Mouse (Mus musculus) embryonic facial prominence, embryonic 12.5 days (tissue): ENCODE data around the gene Cep164. TPM values are rescaled to one million over a fixed set of nuclear protein-coding genes. Genes with fewer than 3 reads are reported as not detected.

Experiments used
- ATAC-seq: fragments of 200-750 bp; cut with Nextera tagmentation; 2 replicates; pipeline ENCODE4 v1.8.0; 2017; ENCODE audit not compliant: insufficient number of reproducible peaks, insufficient read depth, low FRiP score, low TSS enrichment
- H3K27ac ChIP-seq: fragments of 300-500 bp; sonication (generic); 2 replicates; pipeline ENCODE4 v1.5.1; 2016; ENCODE audit warnings: mild to moderate bottlenecking
- H3K27me3 ChIP-seq: fragments of 300-500 bp; sonication (generic); 2 replicates; pipeline ENCODE4 v1.6.1; 2016; ENCODE audit warnings: mild to moderate bottlenecking, moderate library complexity
- H3K36me3 ChIP-seq: fragments of 300-500 bp; sonication (generic); 2 replicates; pipeline ENCODE4 v1.6.1; 2016; ENCODE audit warnings: mild to moderate bottlenecking
- H3K4me1 ChIP-seq: fragments of 300-500 bp; sonication (generic); 2 replicates; pipeline ENCODE4 v1.6.1; 2016
- H3K4me2 ChIP-seq: fragments of 300-500 bp; sonication (generic); replicated peaks from 2 replicates; pipeline ENCODE4 v1.6.1; 2016; ENCODE audit warnings: mild to moderate bottlenecking, moderate library complexity
- H3K4me3 ChIP-seq: fragments of 300-500 bp; sonication (generic); 2 replicates; pipeline ENCODE4 v1.5.1; 2016; ENCODE audit warnings: mild to moderate bottlenecking
- H3K9ac ChIP-seq: fragments of 300-500 bp; sonication (generic); 2 replicates; pipeline ENCODE4 v1.6.1; 2016; ENCODE audit warnings: mild to moderate bottlenecking, moderate library complexity
- H3K9me3 ChIP-seq: fragments of 300-500 bp; sonication (generic); 2 replicates; pipeline ENCODE4 v1.6.1; 2016; ENCODE audit warnings: mild to moderate bottlenecking, moderate library complexity
- WGBS: fragments of 180-500 bp; shearing (Covaris S2); methylation state at CpG from one replicate; pipeline ENCODE4 v1.1.7; 2016; 5-methylcytosine and 5-hydroxymethylcytosine counted together
- polyA plus RNA-seq: library from polyadenylated mRNA; unstranded; fragments of >200 nt; fragmentation: Nextera tagmentation; extraction: Ambion mirVana; gene quantifications from 2 replicates; pipeline ENCODE4 v1.2.1, GENCODE M21; 2016

Cep164 gene
- 21.2 and 22.8 TPM in 2 replicates for polyA plus RNA-seq

DNA sequence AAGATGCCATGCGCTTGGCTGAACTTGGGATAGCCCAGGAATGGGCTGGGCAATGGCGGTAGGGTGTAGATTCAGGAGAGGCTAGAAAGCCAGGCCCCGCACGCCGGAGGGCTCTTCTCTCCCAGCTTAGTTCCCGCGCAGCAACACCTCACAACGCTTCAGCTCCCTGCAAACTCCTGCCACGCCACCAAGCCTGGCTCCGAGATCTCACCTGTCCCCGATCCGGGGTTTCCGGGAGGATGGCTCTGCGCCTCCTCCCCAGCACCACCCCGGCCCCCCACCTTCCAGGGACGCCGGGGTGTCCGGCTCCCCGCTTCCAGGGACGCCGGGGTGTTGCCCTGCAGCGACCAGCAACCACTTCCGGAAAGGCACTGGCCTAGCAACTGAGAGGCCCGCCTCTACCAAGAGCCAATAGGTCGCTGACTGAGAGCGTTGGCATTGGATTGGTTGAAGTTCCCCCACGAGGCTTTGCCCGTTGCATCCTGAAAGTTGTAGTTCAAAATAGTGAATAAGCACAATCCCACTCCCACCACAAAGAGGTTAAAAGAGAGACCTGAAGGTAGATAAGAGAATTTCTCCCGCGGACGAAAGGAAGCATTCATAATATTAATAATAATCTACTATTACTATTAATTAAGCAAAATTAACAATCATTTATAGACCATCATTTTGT lies at the start of gene Cep164:
TSS of gene Cep164 (minus strand) at position 401 of the 673 bp plus-strand sequence.
- peak within 1 kb of the TSS; percentile 74 for H3K9ac ChIP-seq
- peak; percentile 93 for ATAC-seq
- H3K27me3 ChIP-seq, result no peaks in the 10 kb centered on the region
- H3K36me3 ChIP-seq, result no peaks in the 10 kb centered on the region; the same call in 1 of the 2 replicates
- under 1% methylated on average over 31 of the region's 31 CpGs for WGBS
- peaks cover 8% of the 10 kb centered on the region for H3K4me1 ChIP-seq
- H3K4me2 ChIP-seq, result peak within 1 kb of the TSS; percentile 92
- peak within 1 kb of the TSS; percentile 78 for H3K4me3 ChIP-seq
- no peaks in the 10 kb centered on the region for H3K9me3 ChIP-seq
- peak within 1 kb of the TSS; percentile 75 for H3K27ac ChIP-seq

DNA sequence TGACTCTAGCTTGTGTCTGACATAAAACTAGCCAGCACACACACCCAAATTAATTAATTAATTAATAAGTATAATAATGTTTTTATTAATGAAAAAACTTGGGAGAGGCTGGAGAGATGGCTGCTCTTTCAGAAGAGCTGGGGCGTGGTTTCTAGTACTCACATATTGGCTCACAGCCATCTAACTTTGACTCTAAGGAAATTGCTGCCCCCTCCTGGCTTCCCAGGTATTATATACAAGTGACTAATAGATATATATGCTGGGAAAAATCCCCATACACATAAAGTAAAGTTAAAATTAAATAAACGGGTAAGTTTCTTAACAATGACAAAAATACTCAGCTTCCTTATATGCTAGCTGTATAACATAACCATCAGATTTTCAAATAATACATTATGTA lies 49.4 kb upstream of the Cep164 start:
- H3K9ac ChIP-seq, result no peak overlapping the region
- H3K27ac ChIP-seq, result no peak overlapping the region
- no peaks in the 10 kb centered on the region for H3K27me3 ChIP-seq
- no peak overlapping the region for H3K4me3 ChIP-seq
- no peak for ATAC-seq
- H3K9me3 ChIP-seq, result no peaks in the 10 kb centered on the region
- peaks cover 50% of the 10 kb centered on the region for H3K36me3 ChIP-seq
- 84% methylated on average over 2 of the region's 2 CpGs for WGBS
- no peak overlapping the region for H3K4me2 ChIP-seq
- no peaks in the 10 kb centered on the region for H3K4me1 ChIP-seq

DNA sequence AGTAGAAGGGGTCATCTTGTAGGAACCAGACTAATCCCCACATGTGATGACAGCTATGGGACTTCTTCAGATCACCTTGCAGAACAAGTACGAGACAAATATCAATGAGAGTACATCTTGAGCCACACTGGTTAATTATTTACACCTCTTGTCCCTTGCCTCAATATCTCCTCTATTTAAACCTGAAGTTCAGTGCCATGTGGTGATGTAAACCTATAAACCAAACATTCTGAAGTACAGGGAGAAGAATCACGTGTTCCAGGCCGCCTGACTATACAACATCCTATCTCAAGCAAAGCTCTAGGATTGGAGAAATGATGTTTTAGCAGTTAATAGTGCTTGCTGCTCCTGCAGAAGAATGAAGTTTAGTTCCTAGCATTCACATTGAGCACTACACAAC lies 41.8 kb upstream of the Cep164 start:
- WGBS, result 95% methylated on average over 3 of the region's 3 CpGs

DNA sequence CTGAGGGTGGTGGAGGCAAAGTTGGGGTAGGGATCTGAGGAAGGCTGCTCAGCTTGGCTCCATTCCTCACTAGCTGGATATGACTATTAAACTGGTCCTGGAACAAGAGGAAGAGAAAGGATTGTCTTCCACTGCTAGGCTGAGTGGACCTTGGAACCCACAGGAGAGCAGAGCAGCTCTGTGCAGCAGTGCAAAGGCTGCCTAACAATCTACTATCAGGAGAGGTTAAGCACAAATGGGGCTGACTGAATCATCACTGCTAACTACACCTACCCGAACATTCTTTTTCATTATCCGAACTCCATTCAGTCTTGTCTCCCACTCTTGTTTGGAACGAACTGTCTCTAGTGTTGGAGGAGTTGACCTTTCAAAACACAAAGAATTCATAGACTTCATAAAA lies 40.7 kb upstream of the Cep164 start:
- no peak for ATAC-seq
- peaks cover 85% of the 10 kb centered on the region for H3K36me3 ChIP-seq
- H3K27me3 ChIP-seq, result no peaks in the 10 kb centered on the region

More for the DNA sequence above, 41.8 kb upstream of the Cep164 start:
- no peak for ATAC-seq
- H3K9me3 ChIP-seq, result no peaks in the 10 kb centered on the region
- H3K36me3 ChIP-seq, result peaks cover 79% of the 10 kb centered on the region
- no peak overlapping the region for H3K27ac ChIP-seq
- no peaks in the 10 kb centered on the region for H3K4me1 ChIP-seq
- H3K4me2 ChIP-seq, result no peak overlapping the region
- H3K9ac ChIP-seq, result no peak overlapping the region
- no peak overlapping the region for H3K4me3 ChIP-seq
- H3K27me3 ChIP-seq, result no peaks in the 10 kb centered on the region

DNA sequence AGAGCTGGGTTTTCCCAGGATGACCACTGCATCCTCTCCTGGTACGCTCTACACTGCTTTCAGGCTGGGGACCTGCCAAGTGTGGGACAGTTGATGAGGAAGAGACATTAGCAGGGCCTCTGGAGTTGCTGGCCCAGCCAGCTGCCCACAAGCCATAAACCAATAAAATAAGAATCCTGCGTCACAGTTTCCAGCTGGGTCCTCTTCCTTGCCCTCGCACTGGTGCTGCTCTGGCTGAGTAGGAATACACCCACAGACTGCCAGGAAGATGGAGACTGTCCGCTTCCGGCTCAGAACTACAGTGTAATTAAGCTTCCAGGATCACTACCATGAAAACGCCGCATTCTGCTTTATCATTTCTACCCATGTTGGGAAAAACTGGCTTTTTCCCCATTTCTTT lies 33.3 kb upstream of the Cep164 start:
- H3K4me3 ChIP-seq, result no peak overlapping the region
- no peak overlapping the region for H3K4me2 ChIP-seq
- peaks cover 91% of the 10 kb centered on the region for H3K36me3 ChIP-seq
- no peak overlapping the region for H3K9ac ChIP-seq
- 92% methylated on average over 7 of the region's 7 CpGs for WGBS
- H3K27ac ChIP-seq, result no peak overlapping the region
- H3K9me3 ChIP-seq, result no peaks in the 10 kb centered on the region
- H3K27me3 ChIP-seq, result no peaks in the 10 kb centered on the region
- ATAC-seq, result no peak
- no peaks in the 10 kb centered on the region for H3K4me1 ChIP-seq

More for the DNA sequence above, 40.7 kb upstream of the Cep164 start:
- Histone ChIP-seq H3K4me2 (no peak overlapping the region), H3K9ac (no peak overlapping the region), H3K4me3 (no peak overlapping the region), H3K4me1 (no peaks in the 10 kb centered on the region), H3K27ac (no peak overlapping the region), H3K9me3 (no peaks in the 10 kb centered on the region)
- 91% methylated on average over 3 of the region's 3 CpGs for WGBS

DNA sequence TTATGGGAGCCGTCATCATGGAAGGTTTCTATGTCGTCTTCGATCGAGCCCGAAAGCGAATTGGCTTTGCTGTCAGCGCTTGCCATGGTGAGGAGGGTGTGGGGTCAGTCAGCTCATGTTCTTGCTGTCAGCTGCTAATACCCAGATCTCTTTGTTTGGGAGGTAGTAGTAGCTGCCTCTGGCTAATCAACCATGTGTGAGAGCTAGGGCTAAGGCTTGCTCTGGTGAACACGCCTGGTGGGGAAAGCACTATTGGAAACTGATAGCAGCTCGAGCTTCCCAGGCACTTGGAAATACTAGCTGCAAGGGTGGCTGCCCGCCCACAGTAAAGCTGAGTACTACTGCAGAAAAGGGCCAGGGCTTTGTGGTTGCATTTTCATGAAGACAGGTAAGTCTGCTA lies 30.9 kb upstream of the Cep164 start:
- Histone ChIP-seq H3K27ac (no peak overlapping the region), H3K36me3 (peaks cover 93% of the 10 kb centered on the region), H3K4me1 (no peaks in the 10 kb centered on the region), H3K4me2 (no peak overlapping the region), H3K4me3 (no peak overlapping the region), H3K9me3 (no peaks in the 10 kb centered on the region), H3K27me3 (no peaks in the 10 kb centered on the region), H3K9ac (no peak overlapping the region)
- 94% methylated on average over 10 of the region's 10 CpGs for WGBS
- no peak for ATAC-seq

DNA sequence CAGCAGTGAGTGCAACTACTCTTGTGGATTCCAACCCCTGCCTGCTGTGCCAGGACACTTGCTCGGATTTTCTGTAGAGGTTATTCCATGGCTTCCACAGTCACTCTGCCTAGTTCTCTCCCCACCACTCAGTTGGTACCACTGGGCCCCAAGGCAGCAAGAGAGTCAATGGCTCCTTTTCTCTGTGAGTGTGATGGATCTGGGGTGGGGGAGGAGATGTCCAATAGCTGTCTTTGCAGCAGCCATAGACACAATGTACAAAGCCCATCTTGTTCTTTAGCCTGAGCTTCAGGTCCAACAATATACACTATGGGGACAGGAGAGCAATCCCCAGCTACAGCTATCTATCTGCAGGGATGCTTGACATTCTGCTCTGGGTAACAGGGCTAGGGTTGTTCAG lies 25.6 kb upstream of the Cep164 start:
- no peak overlapping the region for H3K4me3 ChIP-seq
- ATAC-seq, result no peak
- 54% methylated on average over 1 of the region's 1 CpGs for WGBS
- peaks cover 47% of the 10 kb centered on the region for H3K36me3 ChIP-seq
- no peak overlapping the region for H3K27ac ChIP-seq
- H3K9me3 ChIP-seq, result no peaks in the 10 kb centered on the region
- no peaks in the 10 kb centered on the region for H3K27me3 ChIP-seq
- 0 out of 2 replicates have a peak, but pooled peaks cover 3% of the 10 kb centered on the region for H3K4me1 ChIP-seq
- H3K4me2 ChIP-seq, result no peak overlapping the region
- no peak overlapping the region for H3K9ac ChIP-seq

DNA sequence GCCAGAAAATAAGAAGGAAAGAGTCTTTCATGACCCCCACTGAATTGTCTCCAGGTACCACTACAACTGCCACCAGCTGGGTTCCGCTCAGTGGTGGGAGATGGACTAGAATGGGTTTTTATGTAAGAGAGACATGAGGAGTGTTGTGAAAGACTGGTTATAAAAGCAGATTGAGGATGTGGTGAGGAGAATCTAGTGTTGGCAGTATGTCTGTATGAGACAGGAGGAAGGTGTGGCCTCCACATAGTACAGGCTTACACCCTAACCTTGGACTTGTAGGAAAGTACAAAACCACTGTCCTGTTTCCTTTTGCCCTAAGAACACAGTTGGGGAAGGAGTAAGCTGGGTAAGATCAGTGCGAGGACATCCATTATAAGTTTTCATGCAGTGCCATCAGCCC lies 25.2 kb upstream of the Cep164 start:
- Histone ChIP-seq H3K4me3 (no peak overlapping the region), H3K4me2 (no peak overlapping the region), H3K27ac (no peak overlapping the region), H3K9ac (no peak overlapping the region), H3K4me1 (0 out of 2 replicates have a peak, but pooled peaks cover 3% of the 10 kb centered on the region), H3K36me3 (peaks cover 42% of the 10 kb centered on the region), H3K27me3 (no peaks in the 10 kb centered on the region), H3K9me3 (no peaks in the 10 kb centered on the region)
- 92% methylated on average over 2 of the region's 2 CpGs for WGBS
- ATAC-seq, result no peak

DNA sequence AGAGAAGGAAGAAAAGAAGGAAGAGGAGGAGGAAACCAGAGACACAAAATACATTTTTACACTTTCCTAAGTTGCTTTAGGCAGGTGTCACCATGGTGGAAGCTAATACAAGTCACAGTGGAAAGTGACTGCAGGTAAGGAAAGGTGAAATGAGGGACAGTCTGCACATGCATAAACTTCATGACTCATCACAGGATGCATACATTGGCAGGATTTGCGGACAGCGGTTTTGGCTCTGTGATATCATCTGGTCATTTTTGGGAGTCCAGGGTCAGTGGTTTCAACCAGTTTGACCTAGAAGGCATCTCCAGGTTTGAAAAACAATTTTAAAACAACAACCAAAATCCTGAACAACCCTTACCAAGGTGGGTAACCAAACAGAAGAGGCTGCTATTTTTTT lies 23.3 kb upstream of the Cep164 start:
- no peak overlapping the region for H3K27ac ChIP-seq
- 0 out of 2 replicates have a peak, but pooled peaks cover 3% of the 10 kb centered on the region for H3K4me1 ChIP-seq
- H3K9ac ChIP-seq, result no peak overlapping the region
- no peak overlapping the region for H3K4me2 ChIP-seq
- H3K36me3 ChIP-seq, result peaks cover 25% of the 10 kb centered on the region
- H3K4me3 ChIP-seq, result no peak overlapping the region
- 93% methylated on average over 2 of the region's 2 CpGs for WGBS
- no peaks in the 10 kb centered on the region for H3K27me3 ChIP-seq
- no peak for ATAC-seq
- no peaks in the 10 kb centered on the region for H3K9me3 ChIP-seq

DNA sequence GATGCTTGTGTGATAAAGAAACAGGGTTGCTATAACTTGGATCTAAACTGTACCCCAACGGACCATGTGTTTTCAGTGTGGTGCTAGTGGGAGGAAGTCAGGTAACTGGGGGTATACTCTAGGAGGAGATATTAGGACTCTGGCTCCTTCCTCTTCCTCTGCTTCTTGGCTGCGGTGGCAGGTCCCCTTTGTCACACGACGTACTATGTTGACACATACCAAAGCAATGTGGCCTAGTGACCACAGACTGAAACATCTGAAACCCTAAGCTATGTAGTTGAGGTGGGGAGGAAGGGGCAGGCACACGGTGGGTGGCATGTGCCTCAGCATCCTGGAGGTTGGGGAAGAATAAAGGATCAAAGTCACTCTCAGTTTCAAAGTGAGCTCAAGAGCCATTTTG lies 22.8 kb upstream of the Cep164 start:
- no peak overlapping the region for H3K27ac ChIP-seq
- H3K36me3 ChIP-seq, result peaks cover 21% of the 10 kb centered on the region
- no peaks in the 10 kb centered on the region for H3K27me3 ChIP-seq
- H3K9ac ChIP-seq, result no peak overlapping the region
- no peak overlapping the region for H3K4me2 ChIP-seq
- H3K4me1 ChIP-seq, result 0 out of 2 replicates have a peak, but pooled peaks cover 3% of the 10 kb centered on the region
- no peaks in the 10 kb centered on the region for H3K9me3 ChIP-seq
- WGBS, result 63% methylated on average over 5 of the region's 5 CpGs
- no peak overlapping the region for H3K4me3 ChIP-seq
- ATAC-seq, result no peak

DNA sequence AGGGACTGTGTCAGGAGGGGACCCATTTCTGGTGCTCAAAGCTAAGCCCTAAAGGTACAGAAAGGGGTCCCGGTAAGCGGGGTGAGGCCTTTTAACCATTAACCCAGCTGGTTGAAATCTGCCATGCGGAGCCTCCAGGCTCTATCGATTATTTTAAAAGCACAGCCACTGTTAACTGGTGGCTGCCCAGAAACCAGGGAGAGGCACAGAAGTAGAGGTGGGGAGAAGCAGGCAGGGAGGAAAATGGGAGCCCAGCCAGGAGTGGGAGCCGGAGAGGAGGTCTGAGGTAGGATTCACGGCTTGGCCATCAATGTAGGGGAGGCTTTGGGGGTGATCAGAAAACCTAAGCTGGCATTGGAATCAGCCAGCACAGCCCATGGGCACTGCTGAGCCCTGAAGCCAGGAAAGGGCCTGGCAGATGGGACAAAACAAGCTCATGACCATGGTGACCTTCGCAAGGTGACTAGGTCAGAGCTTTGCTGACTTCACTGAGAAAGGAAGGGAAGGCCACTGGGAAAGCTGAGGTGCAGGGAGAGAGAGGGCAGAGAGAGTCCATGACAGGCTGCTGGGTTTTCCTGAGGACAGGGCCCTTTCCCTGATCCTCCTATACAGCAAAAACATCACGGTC lies 22.2 kb upstream of the Cep164 start:
- no peak for ATAC-seq
- Histone ChIP-seq H3K4me2 (no peak overlapping the region), H3K36me3 (peaks cover 14% of the 10 kb centered on the region), H3K27me3 (no peaks in the 10 kb centered on the region), H3K27ac (peak overlapping the region; percentile 58), H3K9ac (no peak overlapping the region), H3K4me1 (0 out of 2 replicates have a peak, but pooled peaks cover 3% of the 10 kb centered on the region), H3K4me3 (no peak overlapping the region), H3K9me3 (no peaks in the 10 kb centered on the region)
- 88% methylated on average over 8 of the region's 8 CpGs for WGBS
